Mouse (Mus musculus) erythroblast, adult 5-6 weeks (primary cell): Measurements from ENCODE around the gene Oard1. TPM values are rescaled to one million over a fixed set of nuclear protein-coding genes. Genes with fewer than 3 reads are reported as not detected.

Experiments used
- ATAC-seq: replicated peaks from 2 replicates; pipeline ENCODE4 v1.8.0; 2016; ENCODE audit warnings: moderate number of reproducible peaks, mild to moderate bottlenecking, moderate TSS enrichment, inconsistent platforms; ENCODE audit not compliant: poor library complexity, low FRiP score, severe bottlenecking
- total RNA-seq, 2 experiments: library from RNA; stranded (forward) in 1 of 2; stranded (reverse) in 1 of 2; fragments of 150-400 nt in 1 of 2; fragments of 200-764, 138-1000 nt in 1 of 2; gene quantifications; 2 replicates each; pipeline versions ENCODE4 v1.2.3 to v1.2.4; 2015 to 2017; ENCODE audit warnings: low replicate concordance in 2 of 2

Gene Oard1
- total RNA-seq (2015; ENCODE audit: low replicate concordance), result 28.2 and 32.1 TPM in 2 replicates
- total RNA-seq (2017; ENCODE audit: low replicate concordance), result 31.6 and 34.2 TPM in 2 replicates

- peak; percentile 82 for ATAC-seq
These were observed at the start of gene Oard1, which contains the start of gene Nfya for GRCm38 (mm10) chr17:48409380-48410298. Oard1 (plus strand) TSS chr17:48410014. Nfya (minus strand) TSS chr17:48409906.

GRCm38 (mm10) chr17:48360462-48360861, 49.4 kb upstream of the Oard1 start:
- ATAC-seq, result no peak

GRCm38 (mm10) chr17:48362346-48362745, 47.5 kb upstream of the Oard1 start:
- ATAC-seq, result no peak

GRCm38 (mm10) chr17:48362966-48363365, 46.8 kb upstream of the Oard1 start:
- no peak for ATAC-seq

GRCm38 (mm10) chr17:48363421-48363965, 46.3 kb upstream of the Oard1 start:
- ATAC-seq, result no peak

- ATAC-seq, result no peak
These were observed 44.2 kb upstream of the Oard1 start for GRCm38 (mm10) chr17:48365511-48366155.

- ATAC-seq, result no peak
These were observed 43.0 kb upstream of the Oard1 start for GRCm38 (mm10) chr17:48366806-48367205.

- no peak for ATAC-seq
These were observed 38.2 kb upstream of the Oard1 start for GRCm38 (mm10) chr17:48371621-48372020.

GRCm38 (mm10) chr17:48372987-48373386, 36.8 kb upstream of the Oard1 start:
- no peak for ATAC-seq

- no peak for ATAC-seq
These were observed 33.7 kb upstream of the Oard1 start for GRCm38 (mm10) chr17:48376102-48376501.

- ATAC-seq, result no peak
These were observed 30.8 kb upstream of the Oard1 start for GRCm38 (mm10) chr17:48379050-48379449.

- no peak for ATAC-seq
These were observed 23.9 kb upstream of the Oard1 start for GRCm38 (mm10) chr17:48385786-48386461.

GRCm38 (mm10) chr17:48388666-48389065, 21.1 kb upstream of the Oard1 start:
- no peak for ATAC-seq

GRCm38 (mm10) chr17:48389442-48389841, 20.4 kb upstream of the Oard1 start:
- no peak for ATAC-seq

- no peak for ATAC-seq
These were observed 18.4 kb upstream of the Oard1 start for GRCm38 (mm10) chr17:48391446-48391845.

GRCm38 (mm10) chr17:48392616-48393015, 17.2 kb upstream of the Oard1 start:
- no peak for ATAC-seq

GRCm38 (mm10) chr17:48401710-48402109, 8.1 kb upstream of the Oard1 start:
- no peak for ATAC-seq

GRCm38 (mm10) chr17:48402751-48403150, 7.1 kb upstream of the Oard1 start:
- no peak for ATAC-seq

GRCm38 (mm10) chr17:48403848-48404247, 6.0 kb upstream of the Oard1 start:
- no peak for ATAC-seq

GRCm38 (mm10) chr17:48404706-48405105, 5.1 kb upstream of the Oard1 start:
- no peak for ATAC-seq
